Mouse (Mus musculus) subcutaneous adipose tissue, adult 2 months (tissue): ENCODE results near the gene 2010005H15Rik. TPM values are rescaled to one million over a fixed set of nuclear protein-coding genes. Genes with fewer than 3 reads are reported as not detected.

Experiments used
- polyA plus RNA-seq: library from polyadenylated mRNA; depleted of rRNA; stranded (reverse); fragments of >200 nt; gene quantifications from 2 replicates; pipeline ENCODE4 v1.2.3, GENCODE M21; 2012; ENCODE audit warnings: low replicate concordance; rRNA removed

Gene 2010005H15Rik
- not detected in 2 replicates for polyA plus RNA-seq

DNA sequence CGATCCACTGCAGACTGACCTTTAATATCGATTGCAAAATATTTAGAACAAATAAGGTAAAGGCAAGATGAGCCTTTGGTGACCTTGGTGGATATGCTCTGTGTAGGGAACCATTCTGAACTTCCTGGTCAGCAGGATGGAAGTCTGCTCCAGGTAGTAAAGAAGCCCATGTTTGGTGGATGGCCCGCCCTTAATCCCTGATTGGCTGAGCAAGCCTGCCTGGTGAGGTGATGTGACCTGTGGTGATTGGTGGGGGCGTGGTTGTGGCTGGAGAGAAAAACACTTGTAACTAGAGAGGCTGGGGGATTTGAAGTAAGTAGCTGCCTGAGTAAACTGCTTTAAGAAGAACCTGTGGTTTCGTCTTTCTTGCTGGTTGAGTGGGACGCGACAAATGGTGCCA is at the start of gene 2010005H15Rik:
2010005H15Rik (plus strand) TSS at position 301 of the 400 bp plus-strand sequence.

DNA sequence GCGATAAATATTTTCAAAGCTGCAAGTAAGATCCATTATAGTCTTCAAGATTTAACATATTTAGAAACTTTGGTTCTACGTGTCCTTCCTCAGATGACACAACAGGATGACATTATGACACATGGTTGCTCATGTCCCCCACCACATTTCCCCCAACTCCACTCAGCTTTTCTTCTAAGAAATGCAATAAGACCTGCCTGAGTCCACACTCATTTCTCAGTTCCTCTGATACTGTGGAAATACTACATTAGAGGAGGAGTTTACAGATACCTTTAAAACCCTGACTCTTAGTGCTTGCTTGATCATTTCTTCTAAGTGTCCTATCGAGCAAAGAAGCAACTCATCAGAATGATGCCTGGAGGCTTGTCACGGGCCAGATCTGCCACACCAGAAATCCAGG is 37.4 kb upstream of the 2010005H15Rik start, which contains the start of gene Gm5483:
Gm5483 (plus strand) TSS at position 301 of the 400 bp plus-strand sequence.

GRCm38 (mm10) chr16:36209967-36210453 is 11.3 kb upstream of the 2010005H15Rik start, which contains the start of gene Gm5416:
Gene Gm5416, plus strand, starts transcription at chr16:36210403.

GRCm38 (mm10) chr16:36276796-36277195 is 55.5 kb downstream of the 2010005H15Rik start, which contains the start of gene Stfa1:
Gene Stfa1, plus strand, starts transcription at chr16:36276951.

Other genes with a start within 250 kb of the 2010005H15Rik start
- 8.6 and 9.2 TPM in 2 replicates for gene Kpna1, start 242.7 kb upstream of the 2010005H15Rik start, polyA plus RNA-seq
- gene Wdr5b, start 180.3 kb upstream of the 2010005H15Rik start, polyA plus RNA-seq: 3.1 and 3.7 TPM in 2 replicates
- gene Fam162a, start 149.9 kb upstream of the 2010005H15Rik start, polyA plus RNA-seq: 44.6 and 93.4 TPM in 2 replicates
- gene Ccdc58, start 149.8 kb upstream of the 2010005H15Rik start, polyA plus RNA-seq: 6.6 and 7.4 TPM in 2 replicates
- not detected in 2 replicates for gene Csta1, start 90.2 kb upstream of the 2010005H15Rik start, polyA plus RNA-seq
- gene Stfa2l1, start 64.7 kb upstream of the 2010005H15Rik start, polyA plus RNA-seq: not detected in 2 replicates
- not detected in 2 replicates for gene Gm5483, start 37.3 kb upstream of the 2010005H15Rik start, polyA plus RNA-seq
- gene Gm5416, start 11.1 kb upstream of the 2010005H15Rik start, polyA plus RNA-seq: not detected in 2 replicates
- not detected in 2 replicates for gene Stfa1, start 55.5 kb downstream of the 2010005H15Rik start, polyA plus RNA-seq
- not detected in 2 replicates for gene BC117090, start 112.9 kb downstream of the 2010005H15Rik start, polyA plus RNA-seq
- gene BC100530, start 146.3 kb downstream of the 2010005H15Rik start, polyA plus RNA-seq: not detected in 2 replicates
- gene Stfa2, start 187.0 kb downstream of the 2010005H15Rik start, polyA plus RNA-seq: not detected in 2 replicates
- gene Stfa3, start 233.9 kb downstream of the 2010005H15Rik start, polyA plus RNA-seq: not detected in 2 replicates